Mouse (Mus musculus) ES-E14 (cell line): ENCODE results near the gene Rtf1.

Source experiments
- CHD2 ChIP-seq: IDR thresholded peaks from 2 replicates; pipeline ENCODE4 v1.6.1; 2014; ENCODE audit warnings: mild to moderate bottlenecking, low read depth, low read length, inconsistent platforms
- HCFC1 ChIP-seq: IDR thresholded peaks from 2 replicates; pipeline ENCODE4 v1.6.1; 2012; ENCODE audit warnings: low read length, inconsistent platforms, borderline replicate concordance; ENCODE audit not compliant: insufficient read depth
- MAFK ChIP-seq: IDR thresholded peaks from 2 replicates; pipeline ENCODE4 v1.6.1; 2014; ENCODE audit warnings: mild to moderate bottlenecking, low read depth, low read length, inconsistent platforms; ENCODE audit not compliant: insufficient read depth
- ZC3H11A ChIP-seq: IDR thresholded peaks from 2 replicates; pipeline ENCODE4 v1.6.1; 2012; ENCODE audit warnings: low read depth, mild to moderate bottlenecking, inconsistent platforms, low read length, borderline replicate concordance

- TF ChIP-seq MAFK: no peak
- TF ChIP-seq ZC3H11A: no peak
- no peak for TF ChIP-seq HCFC1
- no peak for TF ChIP-seq CHD2
Observed at GRCm38 (mm10) chr2:119762276-119762675, 87.4 kb downstream of the Rtf1 start.
